Mouse (Mus musculus) heart, postnatal 25 days (tissue): ENCODE measurements around the gene Gm21970. TPM values are rescaled to one million over a fixed set of nuclear protein-coding genes. Genes with fewer than 3 reads are reported as not detected.
"Not testable (repeated sequence)": the region's sequence is repeated elsewhere in the genome, so short reads cannot be mapped to it uniquely, and the experiment has no call there.

ENCODE experiments used
- DNase-seq: peaks from one replicate; pipeline ENCODE4 v3.0.0; 2022; ENCODE audit warnings: low spot score
- intact Hi-C: fragments of 180-260 bp; cut with DNase I; formaldehyde crosslinking; loops from one replicate; pipeline ENCODE4 v1.15.1; 2025
- total RNA-seq, 2 experiments: library from RNA; stranded (reverse); gene quantifications; 2 replicates each; pipeline ENCODE4 v1.2.3; 2021

The Gm21970 gene
- total RNA-seq, 2 experiments from 2014 or later: not detected

DNA sequence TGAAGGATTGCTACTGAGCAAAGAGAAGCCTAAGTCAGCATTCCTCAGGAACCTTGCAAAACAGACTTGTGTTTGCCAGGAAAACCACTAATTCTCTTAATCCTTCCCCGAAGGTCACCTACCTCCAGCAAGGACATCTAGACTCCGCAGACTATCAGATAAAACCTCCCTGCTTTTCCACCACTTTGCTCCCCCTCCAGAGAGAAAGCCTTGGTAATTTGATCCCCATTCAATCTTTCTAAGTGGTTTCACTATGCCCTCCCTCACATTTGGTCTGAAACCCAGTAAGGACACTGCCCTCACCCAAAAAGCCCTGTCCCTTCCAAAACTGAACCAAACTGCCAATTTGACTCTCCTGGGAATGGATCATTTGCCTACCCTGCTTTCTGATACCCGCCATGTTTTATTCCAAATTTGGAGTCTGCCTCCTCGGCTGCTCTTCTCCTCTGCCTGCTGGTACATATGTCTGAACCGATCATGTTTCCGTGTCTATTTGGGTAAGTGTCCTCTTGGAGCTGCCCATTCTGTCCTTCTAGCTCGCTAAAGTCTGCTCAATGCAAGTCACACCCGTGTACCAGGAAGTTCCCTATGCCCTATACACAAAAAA, 36.8 kb downstream of the Gm21970 start:
- intact Hi-C loops: no loop called here
- DNase-seq: no peak

DNA sequence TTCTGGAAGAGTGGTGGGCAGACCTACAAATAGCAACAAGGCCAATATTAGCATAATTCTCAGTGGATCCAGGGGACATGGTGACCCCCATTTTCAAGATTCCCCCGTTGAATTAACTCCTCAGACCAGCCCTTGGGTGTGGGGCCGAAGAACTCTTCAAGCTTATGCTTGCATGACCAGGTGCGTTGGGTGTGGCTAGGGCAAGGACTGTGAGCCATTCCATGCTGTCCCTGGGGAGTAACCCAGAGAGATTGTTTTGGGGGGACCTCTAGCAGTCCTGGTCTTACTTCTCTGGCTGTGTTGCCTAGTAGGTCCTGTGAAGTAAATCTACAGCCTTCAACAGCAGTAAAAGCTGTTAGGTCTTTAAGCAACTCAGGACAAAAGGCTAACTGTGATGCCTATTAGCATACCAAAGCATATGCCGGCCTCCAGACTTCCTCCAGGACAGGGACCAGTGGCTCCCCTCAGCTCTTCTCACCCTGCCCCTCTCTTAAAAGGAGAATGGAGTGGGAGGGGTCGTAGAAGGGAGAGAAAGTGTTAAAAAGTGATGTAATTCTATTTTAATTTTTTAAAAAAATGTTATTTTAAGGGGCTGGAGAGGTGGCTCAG, 41.3 kb downstream of the Gm21970 start:
- intact Hi-C loops: loop anchor here (10.0 kb wide), 1 partner anchor 358 kb away; no protein-coding TSS in a partner anchor
- DNase-seq: no peak

DNA sequence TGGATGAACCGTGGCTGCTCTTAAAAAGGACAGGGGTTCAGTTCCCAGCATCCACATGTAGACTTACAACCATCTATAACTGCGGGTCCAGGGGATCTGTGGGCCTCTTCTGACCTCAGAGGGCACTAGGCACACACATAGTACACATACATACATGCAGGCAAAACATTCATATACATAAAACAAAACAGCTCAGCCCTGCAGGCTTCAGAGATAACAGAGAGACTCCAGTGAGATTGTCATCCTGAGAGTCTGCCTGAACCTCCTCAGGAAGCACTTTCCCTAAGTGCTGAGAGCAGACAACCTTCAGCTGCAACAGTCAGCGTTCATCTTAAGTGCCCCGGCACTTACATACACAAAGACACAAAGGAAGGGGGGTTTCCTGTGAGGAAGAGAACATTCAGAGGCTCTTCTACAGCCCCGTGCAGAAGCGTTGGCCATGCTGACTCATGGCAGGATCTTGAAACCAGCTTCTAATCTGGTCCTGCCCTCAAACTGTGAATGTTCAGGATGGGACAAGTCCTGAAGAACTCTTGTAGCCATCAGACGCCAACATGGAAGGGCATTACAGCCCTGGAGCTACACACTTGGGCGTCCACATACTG, 41.9 kb downstream of the Gm21970 start:
- intact Hi-C loops: loop anchor here (10.0 kb wide), 1 partner anchor 359 kb away; no protein-coding TSS in a partner anchor
- no peak for DNase-seq

DNA sequence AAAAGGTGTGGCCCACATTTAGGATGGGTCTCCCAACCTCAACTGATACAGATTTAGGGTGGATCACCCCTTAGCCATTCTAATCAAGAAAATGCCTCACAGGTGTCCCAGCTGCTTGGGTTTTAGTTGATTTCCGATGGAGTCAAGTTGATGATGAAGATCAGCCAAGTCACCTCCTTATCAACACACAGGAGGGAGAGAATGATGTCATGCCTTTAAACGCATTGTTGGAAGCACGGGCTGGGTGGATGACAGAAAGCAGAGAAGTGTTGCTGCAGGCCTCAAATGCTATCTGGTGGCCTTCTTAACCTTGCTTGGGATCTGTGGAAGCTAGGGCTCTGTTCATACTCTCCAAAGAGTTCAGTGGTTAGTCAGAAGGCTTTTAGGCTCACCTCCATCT, 42.6 kb downstream of the Gm21970 start:
- no peak for DNase-seq
- intact Hi-C loops: loop anchor here (10.0 kb wide), 1 partner anchor 359 kb away; no protein-coding TSS in a partner anchor

DNA sequence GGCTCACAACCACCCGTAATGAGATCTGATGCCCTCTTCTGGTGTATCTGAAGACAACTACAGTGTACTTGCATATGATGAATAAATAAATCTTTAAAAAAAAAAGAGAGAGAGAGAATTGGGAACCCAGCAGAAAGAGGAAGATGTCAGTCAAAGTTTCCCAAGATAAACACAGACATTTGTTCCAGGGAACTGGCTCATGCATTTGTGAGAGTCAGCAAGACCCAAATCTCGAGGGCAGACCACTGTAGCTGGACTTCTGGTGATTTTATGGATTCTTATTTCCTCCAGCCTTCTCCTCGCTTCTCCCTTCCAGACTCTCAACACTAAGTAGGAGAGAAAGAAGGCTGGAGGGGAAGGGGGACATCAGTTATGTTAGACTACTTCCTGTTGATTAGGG, 46.6 kb downstream of the Gm21970 start:
- intact Hi-C loops: loop anchor here (10.0 kb wide), 1 partner anchor 363 kb away; no protein-coding TSS in a partner anchor
- no peak for DNase-seq

DNA sequence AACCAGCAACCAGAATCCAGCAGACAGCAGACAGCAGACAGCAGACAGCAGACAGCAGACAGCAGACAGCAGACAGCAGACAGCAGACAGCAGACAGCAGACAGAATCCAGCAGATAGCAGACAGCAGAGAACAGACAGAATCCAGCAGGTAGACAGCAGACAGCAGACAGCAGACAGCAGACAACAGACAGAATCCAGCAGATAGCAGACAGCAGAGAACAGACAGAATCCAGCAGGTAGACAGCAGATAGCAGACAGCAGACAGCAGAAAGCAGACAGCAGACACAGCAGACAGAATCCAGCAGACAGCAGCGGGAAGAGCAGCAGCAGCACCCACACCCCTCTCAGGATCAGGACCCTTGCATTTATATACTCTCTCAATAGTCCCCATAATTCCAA, 47.1 kb downstream of the Gm21970 start:
- intact Hi-C loops: loop anchor here (10.0 kb wide), 1 partner anchor 364 kb away; no protein-coding TSS in a partner anchor

DNA sequence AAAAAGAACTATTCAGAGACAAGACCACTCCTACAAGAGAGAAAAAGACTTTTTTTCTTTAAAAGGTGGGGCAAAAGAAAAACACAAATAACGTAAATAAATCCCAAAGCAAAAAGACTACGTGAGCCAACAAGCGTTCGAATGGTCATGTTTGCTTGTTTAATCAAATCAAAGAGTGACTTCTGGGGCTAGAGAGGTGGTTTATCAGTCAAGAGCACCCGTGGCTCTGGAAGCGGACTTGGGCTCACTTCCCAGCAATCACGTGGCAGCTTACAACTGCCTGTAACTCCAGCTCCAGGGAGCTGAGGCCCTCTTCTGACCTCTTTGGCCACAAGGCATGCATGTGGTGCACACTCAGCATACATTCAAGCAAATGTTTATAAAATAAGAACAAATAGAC, 49.8 kb downstream of the Gm21970 start:
- DNase-seq: peak; percentile 64
- intact Hi-C loops: loop anchor here (1.0 to 2.0 kb wide), 2 partner anchors 35 to 83 kb away; partner anchors contain the start of gene Il10rb

More for the DNA sequence above, 47.1 kb downstream of the Gm21970 start:
- DNase-seq: not testable (repeated sequence)

DNA sequence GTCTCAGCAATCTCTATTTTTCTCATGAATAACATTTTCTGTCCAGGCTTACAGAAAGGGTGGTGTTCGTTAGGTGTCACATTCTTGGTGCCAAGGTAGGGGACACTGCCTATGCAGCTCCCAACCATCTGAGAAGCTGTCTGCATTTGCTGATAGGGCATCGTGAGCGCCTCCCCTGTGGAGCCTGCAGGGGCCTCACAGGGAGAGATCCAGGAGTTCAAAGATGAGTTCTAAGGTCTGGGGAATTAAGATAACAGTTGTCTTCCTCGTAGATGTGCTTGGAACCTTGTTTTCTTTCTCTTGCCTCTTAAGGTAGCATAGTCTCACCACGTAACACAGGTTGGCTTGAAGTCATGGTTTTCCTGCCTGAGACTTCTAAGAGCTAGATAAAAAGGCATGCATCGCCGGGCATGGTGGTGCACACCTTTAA, 50.3 kb downstream of the Gm21970 start:
- DNase-seq: no peak
- intact Hi-C loops: loop anchor here (1.0 to 2.0 kb wide), 2 partner anchors 35 to 84 kb away; partner anchors contain the start of gene Il10rb

DNA sequence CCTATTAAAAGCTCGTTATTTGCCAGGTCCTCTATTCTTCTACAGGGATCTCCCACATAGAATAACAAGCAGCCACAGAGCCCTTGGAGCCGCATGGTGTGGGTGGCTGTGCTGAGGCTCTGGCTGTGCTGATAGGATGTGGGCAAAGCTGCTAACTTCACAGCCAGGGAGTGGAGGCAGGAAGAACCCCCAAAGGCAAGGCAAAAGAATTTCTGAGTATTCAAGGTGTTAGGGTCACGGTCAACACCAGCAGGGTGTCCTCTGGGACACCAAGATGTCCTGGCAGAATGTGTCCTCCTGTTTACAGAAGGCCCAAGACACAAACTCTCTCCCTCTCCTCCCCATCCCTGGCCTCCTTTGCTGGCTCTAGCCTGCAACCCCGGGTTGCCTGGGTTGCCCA, 50.9 kb downstream of the Gm21970 start:
- intact Hi-C loops: no loop called here
- DNase-seq: no peak

DNA sequence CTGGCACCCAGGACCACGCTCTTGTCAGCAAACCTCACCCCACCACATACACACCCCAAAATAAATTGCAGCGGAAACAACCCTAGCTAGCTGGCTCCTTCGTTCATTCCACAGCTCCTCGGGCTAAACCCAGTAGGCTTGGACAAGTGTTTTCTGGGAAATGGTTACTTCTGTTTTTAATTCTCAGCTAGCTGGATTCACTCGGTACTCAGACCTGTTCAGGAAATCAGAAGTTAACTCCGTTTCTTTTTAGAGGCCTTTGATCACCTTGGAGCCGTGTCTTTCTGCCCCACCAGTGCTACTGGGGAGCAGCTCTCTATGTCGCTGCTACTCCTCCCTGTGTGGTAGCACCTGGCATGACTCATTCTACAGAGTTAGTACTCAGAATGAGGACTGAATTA, 51.7 kb downstream of the Gm21970 start:
- no peak for DNase-seq
- intact Hi-C loops: no loop called here

DNA sequence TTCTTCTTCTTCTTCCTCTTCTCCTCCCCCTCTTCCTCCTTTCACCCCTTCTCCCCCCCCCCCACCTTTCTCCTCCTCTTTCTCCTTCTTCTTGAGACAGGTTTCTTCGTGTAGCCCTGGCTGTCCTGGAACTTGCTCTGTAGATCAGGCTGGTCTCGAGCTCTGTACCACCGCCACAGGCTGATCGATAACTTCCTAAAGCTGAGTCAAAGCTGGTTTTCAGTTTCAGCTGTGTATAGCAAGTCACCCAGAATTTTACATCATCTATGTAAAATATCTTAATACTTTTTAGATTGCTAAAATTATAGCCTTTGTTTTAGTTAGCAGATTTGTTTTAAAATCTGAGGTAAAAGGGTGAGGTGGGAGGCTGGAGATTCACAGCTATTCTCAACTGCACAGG, 53.3 kb downstream of the Gm21970 start:
- no peak for DNase-seq
- intact Hi-C loops: no loop called here

DNA sequence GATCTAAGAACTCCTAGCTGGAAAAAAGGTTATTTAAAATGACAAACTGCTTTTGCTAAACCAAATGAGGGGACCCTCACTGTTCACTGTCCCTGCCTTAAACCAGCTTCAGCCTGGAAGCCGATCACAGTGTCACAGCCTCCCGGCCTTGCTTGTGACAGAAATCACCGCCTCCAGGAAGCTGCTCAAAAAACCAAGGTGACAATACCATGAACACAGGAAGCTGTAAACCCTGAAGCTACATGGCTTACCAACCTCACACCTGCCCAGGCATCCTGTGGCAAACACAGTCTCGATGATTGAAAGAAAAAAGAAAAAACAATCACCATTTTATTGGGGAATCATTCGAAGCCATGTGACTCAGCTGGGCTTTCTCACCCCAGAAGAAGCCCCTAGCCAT, 54.0 kb downstream of the Gm21970 start:
- no peak for DNase-seq
- intact Hi-C loops: no loop called here

DNA sequence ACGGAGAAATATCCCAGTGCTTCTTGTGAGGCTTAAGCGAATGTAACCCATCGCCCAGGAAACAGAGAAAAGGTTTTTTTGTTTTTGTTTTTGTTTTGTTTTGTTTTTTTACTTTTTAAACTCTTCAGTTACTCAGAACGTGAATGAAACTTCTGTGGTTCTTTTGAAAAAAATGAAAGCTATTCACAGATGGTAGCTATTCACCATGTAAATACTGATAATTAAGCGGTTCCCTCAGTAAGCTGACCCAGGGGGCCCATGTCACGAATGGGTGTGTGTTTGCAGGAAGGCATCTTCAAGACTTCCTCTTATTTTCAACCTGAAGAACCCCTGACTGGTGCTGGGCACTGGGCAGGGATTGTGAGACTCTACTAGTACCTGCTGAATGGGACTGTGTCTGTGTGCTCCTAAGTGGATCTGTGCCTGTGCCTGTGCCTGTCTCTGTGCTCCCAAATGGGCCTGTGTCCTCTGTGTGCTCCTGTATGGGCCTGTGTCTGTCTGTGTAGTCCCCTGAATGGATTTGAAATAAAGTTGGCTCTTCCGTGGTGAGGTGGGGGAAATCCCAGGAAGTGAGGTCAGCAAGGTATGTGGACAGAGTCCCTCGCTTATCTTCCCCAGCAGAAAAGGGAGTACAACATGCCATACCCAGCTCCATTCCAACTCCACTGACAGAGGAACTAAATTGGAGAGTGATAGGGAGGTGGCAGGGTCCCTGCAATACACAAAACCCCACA, 55.4 kb downstream of the Gm21970 start:
- no peak for DNase-seq
- intact Hi-C loops: no loop called here

DNA sequence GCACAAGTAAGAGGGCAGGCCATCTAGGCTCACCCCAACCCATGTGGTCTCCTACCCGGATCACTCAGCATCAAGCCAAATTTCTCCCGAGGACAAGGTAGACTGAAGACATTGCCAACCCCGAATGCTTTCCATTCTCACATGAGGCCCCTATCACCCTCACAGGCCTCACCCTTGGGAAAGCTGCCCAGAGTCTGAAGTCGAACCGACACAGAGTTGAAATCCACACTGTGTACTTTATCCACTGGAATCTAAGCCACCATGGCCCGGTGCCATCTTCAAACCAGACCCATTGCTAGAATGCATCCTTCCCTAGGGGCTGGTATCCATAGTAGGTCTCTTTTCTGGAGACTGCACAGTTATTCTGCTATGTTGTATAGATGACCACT, 56.0 kb downstream of the Gm21970 start:
- no peak for DNase-seq
- intact Hi-C loops: no loop called here

DNA sequence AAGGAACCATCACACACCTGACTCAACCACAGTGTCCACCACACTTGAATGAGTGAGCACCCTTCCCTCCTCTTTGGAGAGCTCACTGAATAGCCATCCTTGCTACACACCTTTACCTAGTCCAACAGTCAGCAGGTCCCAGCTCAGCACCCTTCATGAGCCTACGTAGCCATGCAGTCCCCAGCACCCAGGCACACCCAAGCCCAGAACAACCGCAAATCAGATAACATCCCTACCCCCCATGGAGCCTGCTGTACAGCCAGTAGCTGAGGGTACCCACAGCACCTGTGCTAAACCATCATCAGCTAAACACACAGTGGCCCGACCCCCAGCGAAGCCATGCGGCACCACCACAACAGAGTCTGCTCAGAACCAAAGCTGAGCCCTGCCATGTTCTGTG, 56.6 kb downstream of the Gm21970 start:
- DNase-seq: no peak
- intact Hi-C loops: no loop called here

DNA sequence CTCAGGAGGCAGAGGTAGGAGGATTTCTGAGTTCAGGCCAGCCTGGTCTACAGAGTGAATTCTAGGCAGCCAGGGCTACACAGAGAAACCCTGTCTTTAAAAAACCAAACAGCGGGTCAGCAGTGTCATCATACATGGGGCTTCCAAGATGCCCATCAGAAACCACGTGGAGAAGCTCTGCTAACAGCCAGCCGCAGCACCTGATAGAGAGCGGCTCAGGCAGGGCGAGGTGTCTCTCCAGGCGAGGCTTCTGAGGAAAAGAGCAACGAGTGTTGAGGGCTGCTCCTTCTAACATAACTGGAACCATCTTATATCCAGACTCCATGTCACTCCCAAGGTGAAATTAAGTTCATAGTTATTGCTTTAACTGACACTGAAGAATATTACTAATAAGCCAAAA, 57.4 kb downstream of the Gm21970 start:
- intact Hi-C loops: no loop called here
- no peak for DNase-seq

DNA sequence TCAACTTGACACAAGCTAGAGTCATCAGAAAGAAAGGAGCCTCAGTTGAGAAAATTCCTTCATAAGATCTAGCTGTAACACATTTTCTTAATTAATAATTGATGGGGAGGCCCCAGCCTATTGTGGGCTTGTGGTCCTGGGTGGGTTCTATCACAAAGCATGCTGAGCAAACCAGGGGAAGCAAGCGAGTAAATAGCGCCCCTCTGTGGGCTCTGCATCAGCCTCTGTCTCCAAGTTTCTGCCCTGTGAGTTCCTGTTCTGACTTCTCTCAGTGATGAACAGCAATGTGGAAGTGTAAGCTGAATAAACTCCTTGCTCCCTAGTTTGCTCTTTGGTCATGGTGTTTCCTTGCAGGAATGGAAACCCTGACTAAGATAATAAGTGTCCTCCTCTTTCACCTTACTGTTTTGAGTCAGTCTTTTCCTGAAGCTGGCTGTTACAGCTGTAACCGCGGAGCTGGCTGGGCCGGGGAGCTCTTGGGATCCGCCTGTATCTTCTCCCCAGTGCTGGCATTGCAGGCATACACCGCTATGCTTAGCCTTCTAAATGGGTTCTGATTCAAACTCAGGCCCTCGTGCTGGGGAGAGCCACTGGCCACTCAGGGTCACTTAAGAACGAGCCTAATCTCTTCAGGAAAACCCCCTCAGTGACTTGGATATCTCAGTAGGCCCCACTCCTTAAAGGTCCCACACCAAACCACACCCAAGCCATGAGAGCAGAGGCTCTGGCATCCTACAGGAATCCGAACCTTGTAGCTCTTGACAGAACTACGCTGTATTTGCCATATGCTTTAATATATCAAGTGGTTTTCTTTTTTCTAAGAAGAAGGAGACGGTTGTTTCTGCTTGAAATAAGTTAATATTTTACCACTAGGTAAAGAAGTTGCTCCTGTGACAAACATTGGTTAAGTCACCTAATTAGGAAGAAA, 58.9 kb downstream of the Gm21970 start:
- intact Hi-C loops: no loop called here
- no peak for DNase-seq

DNA sequence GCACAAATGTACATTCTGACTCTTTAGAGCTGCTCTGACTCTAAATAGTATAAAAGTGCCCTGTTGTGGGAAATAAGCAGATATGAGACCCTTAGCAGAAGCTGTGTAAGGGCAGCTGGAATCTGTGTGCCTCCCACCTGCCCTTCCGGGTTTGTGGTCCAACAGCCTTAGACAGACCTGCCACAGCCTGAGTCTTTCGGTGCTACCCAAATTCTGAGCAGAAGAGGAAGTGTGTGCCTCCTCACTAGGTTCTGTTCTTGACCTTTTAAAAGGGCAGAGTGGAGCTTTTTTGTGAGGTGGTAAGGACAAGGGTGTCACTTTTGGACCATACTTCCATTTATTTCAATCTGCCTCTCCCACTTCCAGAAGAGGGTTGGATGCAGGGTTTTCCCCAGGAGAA, 60.4 kb downstream of the Gm21970 start:
- intact Hi-C loops: no loop called here
- no peak for DNase-seq

DNA sequence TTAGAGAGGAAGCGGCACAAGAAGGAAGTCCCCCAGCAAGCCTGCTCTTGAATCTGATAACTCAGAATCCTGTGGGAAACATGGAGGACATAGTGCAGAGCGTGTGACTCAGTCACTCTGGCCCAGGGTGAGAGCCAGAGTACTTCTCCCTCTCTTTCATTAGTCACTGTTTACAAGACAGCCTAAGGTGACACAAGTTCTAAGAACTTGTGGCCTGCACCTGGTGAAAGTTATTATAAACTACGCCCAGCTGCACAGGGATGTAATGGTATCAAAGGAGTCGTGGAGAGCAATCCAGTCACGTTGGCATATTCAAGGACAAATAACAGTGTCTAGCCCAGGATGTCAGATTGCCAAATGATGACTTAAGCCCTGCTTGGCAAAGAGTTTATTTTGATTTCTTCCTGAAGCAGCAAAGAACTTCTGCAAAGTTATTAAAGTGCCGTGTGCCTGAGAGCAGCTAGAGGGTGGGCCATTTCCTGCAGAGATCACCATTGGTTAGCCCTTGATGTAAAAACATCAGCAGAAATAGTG, 60.9 kb downstream of the Gm21970 start:
- intact Hi-C loops: no loop called here
- DNase-seq: no peak
